Mouse (Mus musculus) natural killer cell, adult 2 months (primary cell): Measurements from ENCODE around the gene Dscaml1.

ENCODE experiments used
- DNase-seq, 2 experiments: peaks; one replicate each; pipeline ENCODE4 v3.0.0; 2022; ENCODE audit warnings: low spot score in 2 of 2

Dscaml1 gene

GRCm38 (mm10) chr9:45620920-45621319 is 194.5 kb downstream of the Dscaml1 start:
- no peak for DNase-seq

GRCm38 (mm10) chr9:45625889-45626446 is 199.5 kb downstream of the Dscaml1 start:
- DNase-seq = no peak

GRCm38 (mm10) chr9:45632520-45632919 is 206.1 kb downstream of the Dscaml1 start:
- DNase-seq = no peak

GRCm38 (mm10) chr9:45633036-45633435 is 206.6 kb downstream of the Dscaml1 start:
- no peak for DNase-seq

- no peak for DNase-seq
Observed at GRCm38 (mm10) chr9:45634978-45635377, 208.6 kb downstream of the Dscaml1 start.

- DNase-seq = no peak
Observed at GRCm38 (mm10) chr9:45637346-45637745, 210.9 kb downstream of the Dscaml1 start.

- DNase-seq = no peak
Observed at GRCm38 (mm10) chr9:45638184-45638917, 211.9 kb downstream of the Dscaml1 start.

- no peak for DNase-seq
Observed at GRCm38 (mm10) chr9:45644833-45645388, 218.5 kb downstream of the Dscaml1 start.

GRCm38 (mm10) chr9:45645526-45645925 is 219.1 kb downstream of the Dscaml1 start:
- no peak for DNase-seq

GRCm38 (mm10) chr9:45651078-45651809 is 224.8 kb downstream of the Dscaml1 start:
- no peak for DNase-seq

- no peak for DNase-seq
Observed at GRCm38 (mm10) chr9:45651810-45652177, 225.4 kb downstream of the Dscaml1 start.

- no peak for DNase-seq
Observed at GRCm38 (mm10) chr9:45657172-45658062, 231.0 kb downstream of the Dscaml1 start.

GRCm38 (mm10) chr9:45660191-45660590 is 233.8 kb downstream of the Dscaml1 start:
- no peak for DNase-seq

- no peak for DNase-seq
Observed at GRCm38 (mm10) chr9:45662471-45662870, 236.0 kb downstream of the Dscaml1 start.

GRCm38 (mm10) chr9:45663386-45664315 is 237.2 kb downstream of the Dscaml1 start:
- DNase-seq = no peak

GRCm38 (mm10) chr9:45664326-45664725 is 237.9 kb downstream of the Dscaml1 start:
- DNase-seq = no peak

- no peak for DNase-seq
Observed at GRCm38 (mm10) chr9:45664871-45665394, 238.5 kb downstream of the Dscaml1 start.

- no peak for DNase-seq
Observed at GRCm38 (mm10) chr9:45675931-45676330, 249.5 kb downstream of the Dscaml1 start.

GRCm38 (mm10) chr9:45676578-45676977 is 250.2 kb downstream of the Dscaml1 start:
- no peak for DNase-seq

GRCm38 (mm10) chr9:45677236-45677781 is 250.9 kb downstream of the Dscaml1 start:
- DNase-seq = no peak
